19 mouse cellular contexts compared by ENCODE assay signal in the genomic region with DNA sequence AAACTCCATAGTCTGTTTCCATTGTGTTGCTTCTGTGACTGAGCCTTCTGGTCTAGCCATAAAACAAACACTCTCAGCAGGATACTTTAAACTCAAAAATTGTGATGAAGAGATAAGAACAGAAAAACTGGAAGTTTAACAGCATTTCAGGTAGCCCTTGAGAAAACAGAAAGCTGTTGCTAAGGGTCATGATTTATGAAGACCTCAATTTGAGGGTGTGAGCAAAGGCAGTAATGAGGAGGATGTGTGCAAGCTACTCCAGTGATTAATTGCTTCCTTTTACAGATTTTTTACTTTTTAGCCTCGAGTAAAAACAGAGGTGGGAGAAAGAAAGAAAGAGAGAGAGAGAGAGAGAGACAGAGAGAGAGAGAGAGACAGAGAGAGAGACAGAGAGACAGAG. TPM values are rescaled to one million over a fixed set of nuclear protein-coding genes. Genes with fewer than 3 reads are reported as not detected.
A peak's percentile ranks its signal among the peaks of the same experiment; 100 is the strongest.
DNase-seq lines count a peak whose midpoint lies in the region; ATAC-seq and TF ChIP-seq lines count a peak whose summit lies in the region.
"Had no signal": no experiment of that assay in that cellular context is flagged by ENCODE, and none has a peak within 500 bp of the region (broad histone marks: within the 10 kb centered on the region; RNA-seq: fewer than 3 reads in every experiment).

No protein-coding gene starts in this region.

- TF ChIP-seq CTCF in kidney, adult 2 months (conservative IDR thresholded peaks at IDR 0.05; ENCODE audit: insufficient read depth, insufficient read length, low read depth, low read length), result no peak

- peak; percentile 25 for DNase-seq in kidney, adult 2 months
- no peak for DNase-seq in kidney, postnatal 10 days
- no peak for DNase-seq in lung, postnatal 25 days (ENCODE audit: low spot score)
- no peak for DNase-seq in limb, embryonic 11.5 days (ENCODE audit: low spot score)
- no peak for DNase-seq in right cerebral cortex, postnatal 4 days
- DNase-seq: adrenal gland, adult 8-10 months; cerebellum, postnatal 10 days; forebrain, postnatal 0 days; heart, postnatal 4 days; kidney, postnatal 36 days; layer of hippocampus, adult 9-11 months; thymus, postnatal 25 days had no signal

- H3K4me1 ChIP-seq in kidney, adult 2 months (ENCODE audit: control insufficient read depth, insufficient read depth, low read length), result no peaks in the 10 kb centered on the region
- no peaks in the 10 kb centered on the region for H3K4me1 ChIP-seq in lung, embryonic 15.5 days
- no peaks in the 10 kb centered on the region for H3K4me1 ChIP-seq in limb, embryonic 11.5 days (ENCODE audit: control insufficient read depth, insufficient read depth, low read length)
- 0 out of 2 replicates have a peak, but pooled peaks cover 5% of the 10 kb centered on the region for H3K4me1 ChIP-seq in stomach, embryonic 16.5 days (ENCODE audit: control insufficient read depth, insufficient read depth, low read length)
- H3K4me1 ChIP-seq: liver, embryonic 15.5 days; neural tube, embryonic 12.5 days had no signal

- WGBS in kidney, adult 2 months, result 3% methylated on average over 1 of the region's 1 CpGs
- 0% methylated on average over 1 of the region's 1 CpGs for WGBS in lung, embryonic 15.5 days
- WGBS in limb, embryonic 11.5 days, result 3% methylated on average over 1 of the region's 1 CpGs
- WGBS in stomach, embryonic 16.5 days, result 5% methylated on average over 1 of the region's 1 CpGs

- no peaks in the 10 kb centered on the region for H3K36me3 ChIP-seq in kidney, adult 2 months (ENCODE audit: control insufficient read depth, insufficient read depth, low read length)
- no peaks in the 10 kb centered on the region for H3K36me3 ChIP-seq in lung, embryonic 15.5 days
- H3K36me3 ChIP-seq in limb, embryonic 11.5 days (ENCODE audit: control insufficient read depth, insufficient read depth, low read length), result no peaks in the 10 kb centered on the region
- no peaks in the 10 kb centered on the region for H3K36me3 ChIP-seq in stomach, embryonic 16.5 days (ENCODE audit: control insufficient read depth, insufficient read depth, low read length)
- H3K36me3 ChIP-seq: forebrain, embryonic 10.5 days; limb, embryonic 15.5 days; liver, embryonic 15.5 days; midbrain, embryonic 13.5 days; neural tube, embryonic 12.5 days had no signal

- H3K9ac ChIP-seq in lung, embryonic 15.5 days, result no peak overlapping the region
- H3K9ac ChIP-seq in limb, embryonic 11.5 days (ENCODE audit: low read length), result no peak overlapping the region
- H3K9ac ChIP-seq in stomach, embryonic 16.5 days (ENCODE audit: low read length), result no peak overlapping the region
- H3K9ac ChIP-seq: forebrain, postnatal 0 days; limb, embryonic 15.5 days; liver, embryonic 15.5 days; midbrain, embryonic 13.5 days; neural tube, embryonic 12.5 days had no signal

- H3K4me3 ChIP-seq in kidney, adult 2 months (ENCODE audit: insufficient read depth, low read depth, low read length), result no peak overlapping the region
- 0 out of 2 replicates have a peak overlapping the region, but pooled peaks have one; percentile 6 for H3K4me3 ChIP-seq in lung, embryonic 15.5 days
- 0 out of 2 replicates have a peak overlapping the region, but pooled peaks have one; percentile 3 for H3K4me3 ChIP-seq in limb, embryonic 11.5 days (ENCODE audit: low read depth, low read length)
- no peak overlapping the region for H3K4me3 ChIP-seq in stomach, embryonic 16.5 days (replicated peaks; ENCODE audit: low read length)
- H3K4me3 ChIP-seq: forebrain, embryonic 10.5 days; limb, embryonic 15.5 days; liver, embryonic 15.5 days; midbrain, embryonic 13.5 days; neural tube, embryonic 12.5 days had no signal

- no peak for TF ChIP-seq POLR2A in kidney, adult 2 months (IDR thresholded peaks at IDR 0.05; ENCODE audit: low read depth, low read length)

- H3K27me3 ChIP-seq in kidney, adult 2 months (replicated peaks; ENCODE audit: control insufficient read depth, insufficient read depth, low read length), result no peaks in the 10 kb centered on the region
- H3K27me3 ChIP-seq in lung, embryonic 15.5 days, result no peaks in the 10 kb centered on the region
- H3K27me3 ChIP-seq in limb, embryonic 11.5 days (ENCODE audit: control insufficient read depth, insufficient read depth, low read length), result no peaks in the 10 kb centered on the region
- no peaks in the 10 kb centered on the region for H3K27me3 ChIP-seq in stomach, embryonic 16.5 days (ENCODE audit: control insufficient read depth, insufficient read depth, low read length)
- H3K27me3 ChIP-seq: limb, embryonic 15.5 days; liver, embryonic 15.5 days; midbrain, embryonic 13.5 days; neural tube, embryonic 12.5 days had no signal

- no peaks in the 10 kb centered on the region for H3K9me3 ChIP-seq in lung, embryonic 15.5 days
- H3K9me3 ChIP-seq in limb, embryonic 11.5 days (ENCODE audit: control insufficient read depth, low read length), result no peaks in the 10 kb centered on the region
- H3K9me3 ChIP-seq in stomach, embryonic 16.5 days (replicated peaks; ENCODE audit: control insufficient read depth, low read length), result no peaks in the 10 kb centered on the region
- H3K9me3 ChIP-seq: forebrain, embryonic 10.5 days; limb, embryonic 15.5 days; liver, embryonic 15.5 days; midbrain, embryonic 13.5 days; neural tube, embryonic 12.5 days had no signal

- no peak for ATAC-seq in lung, embryonic 15.5 days (ENCODE audit: borderline replicate concordance, extremely low read depth, low FRiP score, low TSS enrichment)
- ATAC-seq in limb, embryonic 11.5 days (ENCODE audit: insufficient number of reproducible peaks, low FRiP score, low TSS enrichment, low read depth), result no peak
- no peak for ATAC-seq in stomach, embryonic 16.5 days (ENCODE audit: insufficient read depth, low FRiP score)
- ATAC-seq: forebrain, postnatal 0 days; midbrain, embryonic 13.5 days had no signal

- no peak overlapping the region for H3K27ac ChIP-seq in kidney, adult 2 months (ENCODE audit: insufficient read depth, low read depth, low read length)
- H3K27ac ChIP-seq in lung, embryonic 15.5 days, result no peak overlapping the region
- no peak overlapping the region for H3K27ac ChIP-seq in limb, embryonic 11.5 days (replicated peaks; ENCODE audit: low read depth, low read length)
- no peak overlapping the region for H3K27ac ChIP-seq in stomach, embryonic 16.5 days (ENCODE audit: low read length)
- H3K27ac ChIP-seq: forebrain, embryonic 10.5 days; limb, embryonic 15.5 days; liver, embryonic 15.5 days; midbrain, embryonic 13.5 days; neural tube, embryonic 12.5 days had no signal

- peak overlapping the region; percentile 6; the same call in 1 of the 2 replicates for H3K4me2 ChIP-seq in lung, embryonic 15.5 days
- peak overlapping the region; percentile 24 for H3K4me2 ChIP-seq in limb, embryonic 11.5 days (ENCODE audit: low read depth, severe bottlenecking)
- H3K4me2 ChIP-seq in stomach, embryonic 16.5 days (ENCODE audit: low read depth, low read length), result peak overlapping the region; percentile 31
- H3K4me2 ChIP-seq: limb, embryonic 15.5 days; liver, embryonic 15.5 days; midbrain, embryonic 13.5 days; neural tube, embryonic 12.5 days had no signal

RNA-seq across cellular contexts. Expression of gene Rassf9, which starts 2.1 kb away (rescaled TPM):
- 0.92 and 1.5 TPM in 2 replicates for polyA plus RNA-seq in kidney, adult 2 months (2012; rRNA removed)
- polyA plus RNA-seq in lung, embryonic 15.5 days (2015; fragmentation: Nextera tagmentation; extraction: Ambion mirVana), result 5.8 and 6.1 TPM in 2 replicates
- 4.5 and 5.7 TPM in 2 replicates for polyA plus RNA-seq in limb, embryonic 11.5 days (2014; fragmentation: Nextera tagmentation; extraction: Ambion mirVana)
- polyA plus RNA-seq in stomach, embryonic 16.5 days (2015; fragmentation: Nextera tagmentation; extraction: Ambion mirVana), result 5.2 and 5.6 TPM in 2 replicates

RNA-seq across cellular contexts. Expression of gene Nts, which starts 23.9 kb away (rescaled TPM):
- 0.11 TPM in 1 of 2 replicates, not detected in the other for polyA plus RNA-seq in kidney, adult 2 months (2012; rRNA removed)
- polyA plus RNA-seq in lung, embryonic 15.5 days (2015; fragmentation: Nextera tagmentation; extraction: Ambion mirVana), result 1.0 and 1.1 TPM in 2 replicates
- polyA plus RNA-seq in limb, embryonic 11.5 days (2014; fragmentation: Nextera tagmentation; extraction: Ambion mirVana), result 0.12 and 0.55 TPM in 2 replicates
- 0.66 and 0.79 TPM in 2 replicates for polyA plus RNA-seq in stomach, embryonic 16.5 days (2015; fragmentation: Nextera tagmentation; extraction: Ambion mirVana)

Comparison
In these comparisons a context has a peak if more than half of its experiments do, and no peak if none do; other contexts are left out.
1. H3K4me3 ChIP-seq: peak in lung, embryonic 15.5 days (single experiment) and limb, embryonic 11.5 days (single experiment); none in kidney, adult 2 months (single experiment) and stomach, embryonic 16.5 days (single experiment).
2. Peak in every context shown above with its lines, with median percentiles within 50 percentile points of each other: H3K4me2 ChIP-seq.